Mouse (Mus musculus): Measurements from ENCODE around the gene Gpn2. TPM values are rescaled to one million over a fixed set of nuclear protein-coding genes. Genes with fewer than 3 reads are reported as not detected.

The Gpn2 gene
- total RNA-seq (2014; rRNA removed) (18.5 and 20.5 TPM in 2 replicates), polyA plus RNA-seq (2015; fragmentation: Nextera tagmentation; extraction: Ambion mirVana) (16.8 and 19.7 TPM in 2 replicates)

GRCm38 (mm10) chr4:133584059-133584951 lies at the start of gene Gpn2:
Gpn2 (plus strand) TSS chr4:133584362.
- Histone ChIP-seq H3K36me3 (ENCODE audit: insufficient read depth) (peaks cover 42% of the 10 kb centered on the region), H3K9ac (peak within 1 kb of the TSS; percentile 88), H3K27ac (ENCODE audit: low read depth, low read length) (peak within 1 kb of the TSS; percentile 89), H3K27me3 (ENCODE audit: insufficient read depth, low read length) (no peaks in the 10 kb centered on the region), H3K9me3 (ENCODE audit: low read length) (no peaks in the 10 kb centered on the region), H3K4me2 (ENCODE audit: low read depth) (peak within 1 kb of the TSS; percentile 99), H3K4me1 (ENCODE audit: insufficient read depth) (peaks cover 5% of the 10 kb centered on the region), H3K4me3 (ENCODE audit: low read depth, low read length) (peak within 1 kb of the TSS; percentile 79)
- ATAC-seq (peak; percentile 98), DNase-seq (peak; percentile 86)
- no peak for TF ChIP-seq CTCF (IDR thresholded peaks at IDR 0.05; ENCODE audit: low read depth)
- 5% methylated on average over 65 of the region's 65 CpGs for WGBS

GRCm38 (mm10) chr4:133536081-133536480 lies 48.1 kb upstream of the Gpn2 start:
- peaks cover 74% of the 10 kb centered on the region for H3K36me3 ChIP-seq (ENCODE audit: insufficient read depth)
- WGBS, result 88% methylated on average over 3 of the region's 3 CpGs
- H3K4me1 ChIP-seq (ENCODE audit: insufficient read depth), result no peaks in the 10 kb centered on the region
- TF ChIP-seq CTCF (IDR thresholded peaks at IDR 0.05; ENCODE audit: low read depth), result no peak
- H3K4me2 ChIP-seq (ENCODE audit: low read depth), result no peak overlapping the region
- ATAC-seq (no peak), DNase-seq (no peak)
- no peak overlapping the region for H3K9ac ChIP-seq
- no peak overlapping the region for H3K27ac ChIP-seq (ENCODE audit: low read depth, low read length)
- no peaks in the 10 kb centered on the region for H3K9me3 ChIP-seq (ENCODE audit: low read length)
- H3K27me3 ChIP-seq (ENCODE audit: insufficient read depth, low read length), result no peaks in the 10 kb centered on the region
- H3K4me3 ChIP-seq (ENCODE audit: low read depth, low read length), result no peak overlapping the region

- Histone ChIP-seq H3K27ac (ENCODE audit: low read depth, low read length) (no peak overlapping the region), H3K36me3 (ENCODE audit: insufficient read depth) (peaks cover 70% of the 10 kb centered on the region), H3K9me3 (ENCODE audit: low read length) (no peaks in the 10 kb centered on the region), H3K9ac (no peak overlapping the region), H3K4me2 (ENCODE audit: low read depth) (no peak overlapping the region), H3K4me1 (ENCODE audit: insufficient read depth) (no peaks in the 10 kb centered on the region), H3K4me3 (ENCODE audit: low read depth, low read length) (no peak overlapping the region), H3K27me3 (ENCODE audit: insufficient read depth, low read length) (no peaks in the 10 kb centered on the region)
- ATAC-seq, result no peak
- no peak for TF ChIP-seq CTCF (IDR thresholded peaks at IDR 0.05; ENCODE audit: low read depth)
- no peak for DNase-seq
- WGBS, result 93% methylated on average over 5 of the region's 5 CpGs
Observed at GRCm38 (mm10) chr4:133536652-133537051, 47.5 kb upstream of the Gpn2 start.

- Histone ChIP-seq H3K4me2 (ENCODE audit: low read depth) (peak within 1 kb of the TSS; percentile 64), H3K36me3 (ENCODE audit: insufficient read depth) (peaks cover 7% of the 10 kb centered on the region), H3K4me3 (ENCODE audit: low read depth, low read length) (peak within 1 kb of the TSS; percentile 79), H3K4me1 (ENCODE audit: insufficient read depth) (peaks cover 3% of the 10 kb centered on the region; the same call in 1 of the 2 replicates), H3K9me3 (ENCODE audit: low read length) (no peaks in the 10 kb centered on the region), H3K27me3 (ENCODE audit: insufficient read depth, low read length) (no peaks in the 10 kb centered on the region), H3K9ac (peak within 1 kb of the TSS; percentile 69), H3K27ac (ENCODE audit: low read depth, low read length) (peak within 1 kb of the TSS; percentile 74)
- ATAC-seq (peak; percentile 99), DNase-seq (peak; percentile 96)
- 0 out of 2 replicates have a peak, but pooled peaks have one; percentile 5 for TF ChIP-seq CTCF (IDR thresholded peaks at IDR 0.05; ENCODE audit: low read depth)
- 1% methylated on average over 68 of the region's 77 CpGs for WGBS
Observed at GRCm38 (mm10) chr4:133545272-133546231, 38.6 kb upstream of the Gpn2 start, which contains the start of gene Nudc. Nudc (minus strand) TSS chr4:133545996.

- Histone ChIP-seq H3K4me3 (ENCODE audit: low read depth, low read length) (no peak overlapping the region), H3K4me2 (ENCODE audit: low read depth) (no peak overlapping the region), H3K27me3 (ENCODE audit: insufficient read depth, low read length) (no peaks in the 10 kb centered on the region), H3K36me3 (ENCODE audit: insufficient read depth) (no peaks in the 10 kb centered on the region), H3K4me1 (ENCODE audit: insufficient read depth) (no peaks in the 10 kb centered on the region), H3K9ac (no peak overlapping the region), H3K9me3 (ENCODE audit: low read length) (no peaks in the 10 kb centered on the region), H3K27ac (ENCODE audit: low read depth, low read length) (no peak overlapping the region)
- WGBS, result 67% methylated on average over 1 of the region's 1 CpGs
- DNase-seq (no peak), ATAC-seq (no peak)
- no peak for TF ChIP-seq CTCF (IDR thresholded peaks at IDR 0.05; ENCODE audit: low read depth)
Observed at GRCm38 (mm10) chr4:133552029-133552428, 32.1 kb upstream of the Gpn2 start.

- Histone ChIP-seq H3K4me1 (ENCODE audit: insufficient read depth) (no peaks in the 10 kb centered on the region), H3K9ac (no peak within 1 kb of the TSS), H3K27me3 (ENCODE audit: insufficient read depth, low read length) (no peaks in the 10 kb centered on the region), H3K9me3 (ENCODE audit: low read length) (no peaks in the 10 kb centered on the region), H3K27ac (ENCODE audit: low read depth, low read length) (no peak within 1 kb of the TSS), H3K4me2 (ENCODE audit: low read depth) (no peak within 1 kb of the TSS), H3K36me3 (ENCODE audit: insufficient read depth) (no peaks in the 10 kb centered on the region), H3K4me3 (ENCODE audit: low read depth, low read length) (no peak within 1 kb of the TSS)
- ATAC-seq (no peak), DNase-seq (no peak)
- 72% methylated on average over 10 of the region's 10 CpGs for WGBS
- TF ChIP-seq CTCF (IDR thresholded peaks at IDR 0.05; ENCODE audit: low read depth), result no peak
Observed at GRCm38 (mm10) chr4:133552768-133553447, 31.3 kb upstream of the Gpn2 start, which contains the start of gene Nr0b2. Nr0b2 (plus strand) TSS chr4:133553376.

All from forebrain, postnatal 0 days (tissue).